Mouse (Mus musculus) spleen, postnatal 36 days (tissue): Measurements from ENCODE around the gene Rnf39.
"Not testable (repeated sequence)": the region's sequence is repeated elsewhere in the genome, so short reads cannot be mapped to it uniquely, and the experiment has no call there.

Source experiments
- DNase-seq, 2 experiments: peaks; one replicate each; pipeline ENCODE4 v3.0.0; 2022; ENCODE audit warnings: low spot score in 2 of 2, mixed read lengths in 1 of 2

Gene Rnf39

GRCm38 (mm10) chr17:36982253-36983155, 39.8 kb downstream of the Rnf39 start:
- DNase-seq = no peak

GRCm38 (mm10) chr17:36988475-36988874, 45.8 kb downstream of the Rnf39 start:
- DNase-seq = no peak

GRCm38 (mm10) chr17:36989437-36989836, 46.7 kb downstream of the Rnf39 start, which contains the start of gene H2-M5:
Gene H2-M5 (minus strand): TSS chr17:36989537.
- DNase-seq = no peak

- not testable (repeated sequence) for DNase-seq
Measured at GRCm38 (mm10) chr17:36990630-36991029, 47.9 kb downstream of the Rnf39 start.

GRCm38 (mm10) chr17:36992336-36993104, 49.8 kb downstream of the Rnf39 start:
- no peak for DNase-seq

- DNase-seq = no peak
Measured at GRCm38 (mm10) chr17:36993770-36994325, 51.1 kb downstream of the Rnf39 start.

- DNase-seq = no peak
Measured at GRCm38 (mm10) chr17:36994528-36994927, 51.8 kb downstream of the Rnf39 start.

- DNase-seq = no peak
Measured at GRCm38 (mm10) chr17:36995448-36995847, 52.7 kb downstream of the Rnf39 start.

- peak; percentile 24 to 45 for DNase-seq
Measured at GRCm38 (mm10) chr17:36997033-36997735, 54.5 kb downstream of the Rnf39 start.
